Mouse (Mus musculus) CH12.LX (cell line): Measurements from ENCODE around the gene Bud23. TPM values are rescaled to one million over a fixed set of nuclear protein-coding genes. Genes with fewer than 3 reads are reported as not detected.

Source experiments
- DNase-seq: peaks from one replicate; pipeline ENCODE4 v3.0.0-alpha.2; 2013; ENCODE audit errors: extremely low read depth
- H3K27ac ChIP-seq: 2 replicates; pipeline ENCODE4 v1.5.1; 2012; ENCODE audit warnings: low read depth, mild to moderate bottlenecking, control low read depth, moderate library complexity; ENCODE audit not compliant: insufficient read depth
- H3K27me3 ChIP-seq: replicated peaks from 2 replicates; pipeline ENCODE3; 2012; ENCODE audit warnings: inconsistent platforms
- H3K36me3 ChIP-seq, 2 experiments: replicated peaks in 1 of 2; 2 replicates each; pipeline versions ENCODE3 to v1.6.1; 2012; ENCODE audit warnings: inconsistent platforms in 1 of 2, low read length in 1 of 2, mild to moderate bottlenecking in 1 of 2, mixed read lengths in 1 of 2, moderate library complexity in 1 of 2; ENCODE audit not compliant: control insufficient read depth in 1 of 2, insufficient read depth in 1 of 2
- H3K4me1 ChIP-seq, 2 experiments: 2 replicates each; pipeline ENCODE4 v1.6.1; 2012; ENCODE audit warnings: inconsistent platforms in 1 of 2, moderate library complexity in 1 of 2; ENCODE audit not compliant: insufficient read depth in 2 of 2, control insufficient read depth in 1 of 2
- H3K4me2 ChIP-seq: 2 replicates; pipeline ENCODE4 v1.6.1; 2012; ENCODE audit warnings: low read depth, mild to moderate bottlenecking, control low read depth; ENCODE audit not compliant: poor library complexity, insufficient read depth, severe bottlenecking
- H3K4me3 ChIP-seq, 3 experiments: fragments of 150-350 bp in 1 of 3; sonication (generic) in 1 of 3; replicated peaks in 1 of 3; 2 replicates each; pipeline versions ENCODE3 to v1.5.1; 2011 to 2012; ENCODE audit warnings: low read depth in 2 of 3, low read length in 2 of 3, mild to moderate bottlenecking in 2 of 3, moderate library complexity in 2 of 3, control low read depth in 1 of 3, improper control_type of control experiment in 1 of 3, inconsistent platforms in 1 of 3, mixed read lengths in 1 of 3; ENCODE audit not compliant: poor library complexity in 1 of 3
- H3K79me2 ChIP-seq: replicated peaks from 2 replicates; pipeline ENCODE4 v1.6.1; 2012; ENCODE audit warnings: mild to moderate bottlenecking, moderate library complexity; ENCODE audit not compliant: control insufficient read depth, poor library complexity, insufficient read depth, severe bottlenecking; ENCODE audit errors: extremely low read depth
- H3K9ac ChIP-seq: 2 replicates; pipeline ENCODE4 v1.6.1; 2012; ENCODE audit warnings: low read depth, mild to moderate bottlenecking, control low read depth, moderate library complexity; ENCODE audit not compliant: insufficient read depth
- H3K9me3 ChIP-seq: replicated peaks from 2 replicates; pipeline ENCODE3; 2012; ENCODE audit warnings: low read length, inconsistent platforms, mixed read lengths
- BHLHE40 ChIP-seq: IDR thresholded peaks from 2 replicates; pipeline ENCODE4 v1.6.1; 2011; ENCODE audit warnings: mild to moderate bottlenecking, low read depth, low read length, improper control_type of control experiment
- CHD2 ChIP-seq: IDR thresholded peaks from 2 replicates; pipeline ENCODE4 v1.6.1; 2011; ENCODE audit warnings: low read length, improper control_type of control experiment
- E2F4 ChIP-seq: IDR thresholded peaks from 2 replicates; pipeline ENCODE4 v1.6.1; 2011; ENCODE audit warnings: low read depth, low read length, improper control_type of control experiment; ENCODE audit not compliant: insufficient replicate concordance
- ELF1 ChIP-seq: IDR thresholded peaks from 2 replicates; pipeline ENCODE4 v1.6.1; 2014; ENCODE audit warnings: low read depth, mild to moderate bottlenecking, inconsistent platforms, low read length, improper control_type of control experiment
- EP300 ChIP-seq: IDR thresholded peaks from 2 replicates; pipeline ENCODE4 v1.6.1; 2011; ENCODE audit warnings: low read length, improper control_type of control experiment
- GABPA ChIP-seq: IDR thresholded peaks from 2 replicates; pipeline ENCODE4 v1.6.1; 2012; ENCODE audit warnings: low read depth, low read length, improper control_type of control experiment, inconsistent platforms; ENCODE audit not compliant: insufficient replicate concordance
- JUN ChIP-seq: IDR thresholded peaks from 2 replicates; pipeline ENCODE4 v1.6.1; 2011; ENCODE audit warnings: low read depth, mild to moderate bottlenecking, low read length, improper control_type of control experiment, moderate library complexity; ENCODE audit not compliant: insufficient read depth
- JUND ChIP-seq: conservative IDR thresholded peaks from 2 replicates; pipeline ENCODE4 v1.6.1; 2011; ENCODE audit warnings: low read depth, low read length, improper control_type of control experiment
- KAT2A ChIP-seq: IDR thresholded peaks from 2 replicates; pipeline ENCODE4 v1.6.1; 2012; ENCODE audit warnings: low read length, improper control_type of control experiment, inconsistent platforms; ENCODE audit not compliant: insufficient replicate concordance
- MEF2A ChIP-seq: IDR thresholded peaks from 2 replicates; pipeline ENCODE4 v1.6.1; 2014; ENCODE audit warnings: low read depth, mild to moderate bottlenecking, inconsistent platforms, low read length, improper control_type of control experiment, borderline replicate concordance
- NRF1 ChIP-seq: IDR thresholded peaks from 2 replicates; pipeline ENCODE4 v1.6.1; 2014; ENCODE audit warnings: low read depth, mild to moderate bottlenecking, inconsistent platforms, low read length, improper control_type of control experiment, moderate library complexity
- POLR2A ChIP-seq: IDR thresholded peaks from 2 replicates; pipeline ENCODE4 v1.6.1; 2011; ENCODE audit warnings: low read depth, mild to moderate bottlenecking, improper control_type of control experiment, low read length
- RAD21 ChIP-seq: IDR thresholded peaks from 2 replicates; pipeline ENCODE4 v1.6.1; 2011; ENCODE audit warnings: low read depth, mild to moderate bottlenecking, low read length, improper control_type of control experiment, moderate library complexity
- RCOR1 ChIP-seq: conservative IDR thresholded peaks from 2 replicates; pipeline ENCODE4 v1.6.1; 2012; ENCODE audit warnings: low read depth, mild to moderate bottlenecking, inconsistent platforms, low read length, improper control_type of control experiment
- TCF12 ChIP-seq: IDR thresholded peaks from 2 replicates; pipeline ENCODE4 v1.6.1; 2014; ENCODE audit warnings: low read depth, mild to moderate bottlenecking, inconsistent platforms, low read length, improper control_type of control experiment
- USF2 ChIP-seq: conservative IDR thresholded peaks from 2 replicates; pipeline ENCODE4 v1.6.1; 2011; ENCODE audit warnings: low read depth, low read length, improper control_type of control experiment
- dilution Hi-C: fragments of 300-500 bp; cut with MboI; formaldehyde crosslinking; loops from 2 replicates; pipeline ENCODE4 v1.14.3; 2020; ENCODE audit warnings: low sequenced_read_pairs; ENCODE audit not compliant: extremely low pct_unique_long_range_greater_than_20kb, extremely low pct_ligation_motif_present
- in situ Hi-C: fragments of 300-500 bp; cut with MboI; formaldehyde crosslinking; loops from 3 replicates; pipeline ENCODE4 v1.14.3; 2019; ENCODE audit warnings: low sequenced_read_pairs, low pct_ligation_motif_present, low pct_unique_long_range_greater_than_20kb, mixed read lengths
- polyA plus RNA-seq: library from polyadenylated mRNA; unstranded; fragments of >175 nt; gene quantifications from 2 replicates; pipeline ENCODE4 v1.2.1, GENCODE M21; 2012; ENCODE audit warnings: low read depth; ENCODE audit not compliant: insufficient read length
- total RNA-seq, 2 experiments: library from RNA; depleted of rRNA; stranded (reverse); fragments of 300-350 nt in 1 of 2; fragments of >200 nt in 1 of 2; gene quantifications; 2 replicates each; pipeline ENCODE4 v1.2.3; 2012 to 2014

Gene Bud23
- total and polyA plus RNA-seq, 3 experiments = 60.7 to 118 (median 62.1) TPM

- TF ChIP-seq E2F4 (no peak), JUN (no peak), KAT2A (no peak), CHD2 (no peak), MEF2A (no peak), NRF1 (no peak), EP300 (no peak), RAD21 (no peak), POLR2A (no peak), USF2 (no peak), JUND (no peak), TCF12 (no peak)
- Histone ChIP-seq H3K4me2 (no peak within 1 kb of the TSS), H3K27ac (no peak within 1 kb of the TSS), H3K36me3 (no peaks in the 10 kb centered on the region), H3K27me3 (peaks cover 83% of the 10 kb centered on the region), H3K4me1 (peaks cover 0 to 6% of the 10 kb centered on the region in 2 experiments; a peak in 2 of 4 replicates), H3K9ac (no peak within 1 kb of the TSS), H3K9me3 (peaks cover 8% of the 10 kb centered on the region), H3K79me2 (no peaks in the 10 kb centered on the region), H3K4me3 (no peak within 1 kb of the TSS)
- in situ Hi-C loops = no loop called here
- DNase-seq = no peak
- dilution Hi-C loops = no loop called here
Observed at GRCm38 (mm10) chr5:135089653-135090052, 24.9 kb upstream of the Bud23 start, which contains the start of gene Mlxipl. Gene Mlxipl, plus strand, starts transcription at chr5:135089890.

- Histone ChIP-seq H3K4me1 (no peaks in the 10 kb centered on the region), H3K27me3 (peaks cover 80% of the 10 kb centered on the region), H3K36me3 (no peaks in the 10 kb centered on the region), H3K27ac (no peak overlapping the region), H3K79me2 (no peaks in the 10 kb centered on the region), H3K9me3 (peaks cover 8% of the 10 kb centered on the region), H3K4me2 (no peak overlapping the region), H3K4me3 (no peak overlapping the region), H3K9ac (no peak overlapping the region)
- dilution Hi-C loops = no loop called here
- no peak for DNase-seq
- in situ Hi-C loops = no loop called here
- TF ChIP-seq RCOR1 (no peak), POLR2A (no peak), ELF1 (no peak), GABPA (no peak)
Observed at GRCm38 (mm10) chr5:135086871-135087270, 22.1 kb upstream of the Bud23 start.

DNA sequence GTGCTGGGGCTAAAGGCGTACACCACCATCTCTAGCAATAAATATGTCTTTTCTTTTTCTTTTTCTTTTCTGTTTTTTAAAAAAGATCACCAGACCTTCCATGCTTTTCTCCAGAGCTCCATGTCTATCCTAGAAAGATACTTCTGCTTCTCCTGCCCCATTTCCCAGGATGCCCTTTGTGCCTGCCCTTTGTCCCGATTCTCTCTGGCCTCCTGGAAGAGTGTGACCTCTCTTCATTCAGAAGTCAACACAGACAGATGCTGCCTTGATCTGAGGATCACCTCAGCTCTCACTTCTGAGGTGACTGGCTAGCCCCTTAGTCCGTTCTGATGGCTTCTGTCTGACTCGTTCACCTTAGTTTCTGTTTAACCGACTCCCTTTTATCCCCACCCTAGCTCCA lies 15.8 kb upstream of the Bud23 start:
- H3K79me2 ChIP-seq = no peaks in the 10 kb centered on the region
- in situ Hi-C loops = no loop called here
- no peak overlapping the region for H3K9ac ChIP-seq
- H3K4me1 ChIP-seq = peaks cover 3 to 14% of the 10 kb centered on the region in 2 experiments; a peak in 3 of 4 replicates
- no peak overlapping the region for H3K4me3 ChIP-seq
- no peak for DNase-seq
- H3K27me3 ChIP-seq = peaks cover 68% of the 10 kb centered on the region
- no peaks in the 10 kb centered on the region for H3K36me3 ChIP-seq
- dilution Hi-C loops = no loop called here
- H3K27ac ChIP-seq = no peak overlapping the region
- no peaks in the 10 kb centered on the region for H3K9me3 ChIP-seq
- TF ChIP-seq BHLHE40 = no peak
- H3K4me2 ChIP-seq = no peak overlapping the region
